Mouse (Mus musculus): ENCODE results near the gene Megf11. TPM values are rescaled to one million over a fixed set of nuclear protein-coding genes. Genes with fewer than 3 reads are reported as not detected.

The Megf11 gene
- total and polyA plus RNA-seq, 3 experiments = 0.08 to 0.93 TPM; not detected in 1

GRCm38 (mm10) chr9:64617413-64617812 lies 232.0 kb downstream of the Megf11 start:
- Histone ChIP-seq H3K27me3 (ENCODE audit: control insufficient read depth in 1 of 2, insufficient read depth in 2 of 2, low read length in 2 of 2) (peaks cover 0 to 7% of the 10 kb centered on the region in 2 experiments; a peak in 2 of 4 replicates), H3K9ac (ENCODE audit: control insufficient read depth, low read depth, low read length, poor library complexity, severe bottlenecking) (no peak overlapping the region), H3K36me3 (ENCODE audit: control insufficient read depth in 1 of 2, insufficient read depth in 2 of 2, low read length in 2 of 2) (no peaks in the 10 kb centered on the region), H3K4me3 (ENCODE audit: control insufficient read depth in 1 of 2, insufficient read depth in 1 of 2, low read depth in 2 of 2, low read length in 2 of 2) (no peak overlapping the region), H3K9me3 (replicated peaks; ENCODE audit: insufficient read depth, low read length) (no peaks in the 10 kb centered on the region), H3K4me1 (ENCODE audit: control insufficient read depth in 1 of 2, insufficient read depth in 2 of 2, low read length in 2 of 2) (no peaks in the 10 kb centered on the region), H3K79me2 (ENCODE audit: control insufficient read depth, insufficient read depth, low read length, poor library complexity) (no peaks in the 10 kb centered on the region), H3K27ac (ENCODE audit: control insufficient read depth, low read depth, low read length) (no peak overlapping the region)
- DNase-seq (ENCODE audit: low read depth, low spot score) = no peak
- TF ChIP-seq NELFE (IDR thresholded peaks at IDR 0.05; ENCODE audit: low read depth, low read length) = no peak

GRCm38 (mm10) chr9:64618433-64618832 lies 233.0 kb downstream of the Megf11 start:
- H3K9me3 ChIP-seq (replicated peaks; ENCODE audit: insufficient read depth, low read length) = no peaks in the 10 kb centered on the region
- H3K36me3 ChIP-seq (ENCODE audit: control insufficient read depth in 1 of 2, insufficient read depth in 2 of 2, low read length in 2 of 2) = no peaks in the 10 kb centered on the region
- H3K4me1 ChIP-seq (ENCODE audit: control insufficient read depth in 1 of 2, insufficient read depth in 2 of 2, low read length in 2 of 2) = no peaks in the 10 kb centered on the region
- H3K4me3 ChIP-seq (ENCODE audit: control insufficient read depth in 1 of 2, insufficient read depth in 1 of 2, low read depth in 2 of 2, low read length in 2 of 2) = no peak overlapping the region
- no peak overlapping the region for H3K9ac ChIP-seq (ENCODE audit: control insufficient read depth, low read depth, low read length, poor library complexity, severe bottlenecking)
- TF ChIP-seq JUND (IDR thresholded peaks at IDR 0.05; ENCODE audit: low read depth, low read length) (no peak), EP300 (IDR thresholded peaks at IDR 0.05; ENCODE audit: low read depth in 1 of 2, low read length in 2 of 2) (no peak), TBP (IDR thresholded peaks at IDR 0.05; ENCODE audit: low read depth, low read length) (no peak), HCFC1 (IDR thresholded peaks at IDR 0.05; ENCODE audit: low read depth, low read length) (no peak), CTCF (IDR thresholded peaks at IDR 0.05 in 2 of 3, conservative IDR thresholded peaks at IDR 0.05 in 1 of 3; ENCODE audit: control insufficient read depth in 1 of 3, insufficient read depth in 1 of 3, low read depth in 2 of 3, low read length in 3 of 3, poor library complexity in 1 of 3, severe bottlenecking in 1 of 3) (no peak), ZKSCAN1 (IDR thresholded peaks at IDR 0.05; ENCODE audit: low read depth, low read length) (no peak), MAX (IDR thresholded peaks at IDR 0.05; ENCODE audit: low read length) (no peak), CHD2 (IDR thresholded peaks at IDR 0.05; ENCODE audit: low read length) (no peak), ZNF384 (IDR thresholded peaks at IDR 0.05; ENCODE audit: low read depth, low read length) (no peak), NELFE (IDR thresholded peaks at IDR 0.05; ENCODE audit: low read depth, low read length) (no peak), KAT2A (conservative IDR thresholded peaks at IDR 0.05; ENCODE audit: low read depth, low read length) (no peak), POLR2AphosphoS2 (IDR thresholded peaks at IDR 0.05; ENCODE audit: low read length) (no peak), TAL1 (IDR thresholded peaks at IDR 0.05; ENCODE audit: low read length) (no peak), MEF2A (IDR thresholded peaks at IDR 0.05; ENCODE audit: extremely low read depth, insufficient replicate concordance, low read depth, low read length, poor library complexity, severe bottlenecking) (no peak), NRF1 (IDR thresholded peaks at IDR 0.05; ENCODE audit: insufficient read depth, low read depth, low read length, poor library complexity, severe bottlenecking) (no peak), ETS1 (IDR thresholded peaks at IDR 0.05; ENCODE audit: low read depth, low read length) (no peak), ZC3H11A (IDR thresholded peaks at IDR 0.05; ENCODE audit: low read depth, low read length) (no peak)
- no peak overlapping the region for H3K27ac ChIP-seq (ENCODE audit: control insufficient read depth, low read depth, low read length)
- H3K79me2 ChIP-seq (ENCODE audit: control insufficient read depth, insufficient read depth, low read length, poor library complexity) = no peaks in the 10 kb centered on the region
- no peak for DNase-seq (ENCODE audit: low read depth, low spot score)
- peaks cover 0 to 7% of the 10 kb centered on the region in 2 experiments; a peak in 2 of 4 replicates for H3K27me3 ChIP-seq (ENCODE audit: control insufficient read depth in 1 of 2, insufficient read depth in 2 of 2, low read length in 2 of 2)
